Mouse (Mus musculus) CH12.LX (cell line): Measurements from ENCODE around the gene Mex3d. TPM values are rescaled to one million over a fixed set of nuclear protein-coding genes. Genes with fewer than 3 reads are reported as not detected.

Experiments used
- DNase-seq: peaks from one replicate; pipeline ENCODE4 v3.0.0-alpha.2; 2013; ENCODE audit errors: extremely low read depth
- H3K27ac ChIP-seq: 2 replicates; pipeline ENCODE4 v1.5.1; 2012; ENCODE audit warnings: low read depth, mild to moderate bottlenecking, control low read depth, moderate library complexity; ENCODE audit not compliant: insufficient read depth
- H3K27me3 ChIP-seq: replicated peaks from 2 replicates; pipeline ENCODE3; 2012; ENCODE audit warnings: inconsistent platforms
- H3K36me3 ChIP-seq, 2 experiments: replicated peaks in 1 of 2; 2 replicates each; pipeline versions ENCODE3 to v1.6.1; 2012; ENCODE audit warnings: inconsistent platforms in 1 of 2, low read length in 1 of 2, mild to moderate bottlenecking in 1 of 2, mixed read lengths in 1 of 2, moderate library complexity in 1 of 2; ENCODE audit not compliant: control insufficient read depth in 1 of 2, insufficient read depth in 1 of 2
- H3K4me1 ChIP-seq, 2 experiments: 2 replicates each; pipeline ENCODE4 v1.6.1; 2012; ENCODE audit warnings: inconsistent platforms in 1 of 2, moderate library complexity in 1 of 2; ENCODE audit not compliant: insufficient read depth in 2 of 2, control insufficient read depth in 1 of 2
- H3K4me2 ChIP-seq: 2 replicates; pipeline ENCODE4 v1.6.1; 2012; ENCODE audit warnings: low read depth, mild to moderate bottlenecking, control low read depth; ENCODE audit not compliant: poor library complexity, insufficient read depth, severe bottlenecking
- H3K4me3 ChIP-seq, 3 experiments: fragments of 150-350 bp in 1 of 3; sonication (generic) in 1 of 3; replicated peaks in 1 of 3; 2 replicates each; pipeline versions ENCODE3 to v1.5.1; 2011 to 2012; ENCODE audit warnings: low read depth in 2 of 3, low read length in 2 of 3, mild to moderate bottlenecking in 2 of 3, moderate library complexity in 2 of 3, control low read depth in 1 of 3, improper control_type of control experiment in 1 of 3, inconsistent platforms in 1 of 3, mixed read lengths in 1 of 3; ENCODE audit not compliant: poor library complexity in 1 of 3
- H3K79me2 ChIP-seq: replicated peaks from 2 replicates; pipeline ENCODE4 v1.6.1; 2012; ENCODE audit warnings: mild to moderate bottlenecking, moderate library complexity; ENCODE audit not compliant: control insufficient read depth, poor library complexity, insufficient read depth, severe bottlenecking; ENCODE audit errors: extremely low read depth
- H3K9ac ChIP-seq: 2 replicates; pipeline ENCODE4 v1.6.1; 2012; ENCODE audit warnings: low read depth, mild to moderate bottlenecking, control low read depth, moderate library complexity; ENCODE audit not compliant: insufficient read depth
- H3K9me3 ChIP-seq: replicated peaks from 2 replicates; pipeline ENCODE3; 2012; ENCODE audit warnings: low read length, inconsistent platforms, mixed read lengths
- BHLHE40 ChIP-seq: IDR thresholded peaks from 2 replicates; pipeline ENCODE4 v1.6.1; 2011; ENCODE audit warnings: mild to moderate bottlenecking, low read depth, low read length, improper control_type of control experiment
- CHD1 ChIP-seq: IDR thresholded peaks from 2 replicates; pipeline ENCODE4 v1.6.1; 2012; ENCODE audit warnings: low read depth, low read length, improper control_type of control experiment, inconsistent platforms
- CHD2 ChIP-seq: IDR thresholded peaks from 2 replicates; pipeline ENCODE4 v1.6.1; 2011; ENCODE audit warnings: low read length, improper control_type of control experiment
- CTCF ChIP-seq, 2 experiments: IDR thresholded peaks in 1 of 2; conservative IDR thresholded peaks in 1 of 2; 2 replicates each; pipeline ENCODE4 v1.5.1; 2011 to 2012; ENCODE audit warnings: low read depth in 2 of 2, low read length in 2 of 2, improper control_type of control experiment in 1 of 2, inconsistent platforms in 1 of 2, mild to moderate bottlenecking in 1 of 2, moderate library complexity in 1 of 2
- E2F4 ChIP-seq: IDR thresholded peaks from 2 replicates; pipeline ENCODE4 v1.6.1; 2011; ENCODE audit warnings: low read depth, low read length, improper control_type of control experiment; ENCODE audit not compliant: insufficient replicate concordance
- ELF1 ChIP-seq: IDR thresholded peaks from 2 replicates; pipeline ENCODE4 v1.6.1; 2014; ENCODE audit warnings: low read depth, mild to moderate bottlenecking, inconsistent platforms, low read length, improper control_type of control experiment
- EP300 ChIP-seq: IDR thresholded peaks from 2 replicates; pipeline ENCODE4 v1.6.1; 2011; ENCODE audit warnings: low read length, improper control_type of control experiment
- ETS1 ChIP-seq: conservative IDR thresholded peaks from 2 replicates; pipeline ENCODE4 v1.6.1; 2012; ENCODE audit warnings: low read depth, mild to moderate bottlenecking, inconsistent platforms, low read length, improper control_type of control experiment, moderate library complexity
- HCFC1 ChIP-seq: IDR thresholded peaks from 2 replicates; pipeline ENCODE4 v1.6.1; 2012; ENCODE audit warnings: low read depth, mild to moderate bottlenecking, inconsistent platforms, low read length, improper control_type of control experiment
- IRF4 ChIP-seq: IDR thresholded peaks from 2 replicates; pipeline ENCODE4 v1.6.1; 2014; ENCODE audit warnings: low read depth, mild to moderate bottlenecking, inconsistent platforms, low read length, improper control_type of control experiment
- JUN ChIP-seq: IDR thresholded peaks from 2 replicates; pipeline ENCODE4 v1.6.1; 2011; ENCODE audit warnings: low read depth, mild to moderate bottlenecking, low read length, improper control_type of control experiment, moderate library complexity; ENCODE audit not compliant: insufficient read depth
- JUND ChIP-seq: conservative IDR thresholded peaks from 2 replicates; pipeline ENCODE4 v1.6.1; 2011; ENCODE audit warnings: low read depth, low read length, improper control_type of control experiment
- MAFK ChIP-seq: IDR thresholded peaks from 2 replicates; pipeline ENCODE4 v1.6.1; 2011; ENCODE audit warnings: low read length, improper control_type of control experiment; ENCODE audit not compliant: insufficient replicate concordance
- MAX ChIP-seq: IDR thresholded peaks from 2 replicates; pipeline ENCODE4 v1.6.1; 2011; ENCODE audit warnings: low read length, improper control_type of control experiment
- MAZ ChIP-seq: IDR thresholded peaks from 2 replicates; pipeline ENCODE4 v1.6.1; 2012; ENCODE audit warnings: low read depth, mild to moderate bottlenecking, inconsistent platforms, low read length, improper control_type of control experiment, moderate library complexity
- MEF2A ChIP-seq: IDR thresholded peaks from 2 replicates; pipeline ENCODE4 v1.6.1; 2014; ENCODE audit warnings: low read depth, mild to moderate bottlenecking, inconsistent platforms, low read length, improper control_type of control experiment, borderline replicate concordance
- MXI1 ChIP-seq: IDR thresholded peaks from 2 replicates; pipeline ENCODE4 v1.6.1; 2011; ENCODE audit warnings: mild to moderate bottlenecking, low read depth, low read length, improper control_type of control experiment
- NELFE ChIP-seq: IDR thresholded peaks from 2 replicates; pipeline ENCODE4 v1.6.1; 2011; ENCODE audit warnings: low read depth, low read length, improper control_type of control experiment
- NRF1 ChIP-seq: IDR thresholded peaks from 2 replicates; pipeline ENCODE4 v1.6.1; 2014; ENCODE audit warnings: low read depth, mild to moderate bottlenecking, inconsistent platforms, low read length, improper control_type of control experiment, moderate library complexity
- PAX5 ChIP-seq: IDR thresholded peaks from 2 replicates; pipeline ENCODE4 v1.6.1; 2012; ENCODE audit warnings: low read length, inconsistent platforms, mixed read lengths
- POLR2A ChIP-seq: IDR thresholded peaks from 2 replicates; pipeline ENCODE4 v1.6.1; 2011; ENCODE audit warnings: low read depth, mild to moderate bottlenecking, improper control_type of control experiment, low read length
- POLR2AphosphoS2 ChIP-seq: IDR thresholded peaks from 2 replicates; pipeline ENCODE4 v1.6.1; 2011; ENCODE audit warnings: low read depth, low read length, improper control_type of control experiment
- RCOR1 ChIP-seq: conservative IDR thresholded peaks from 2 replicates; pipeline ENCODE4 v1.6.1; 2012; ENCODE audit warnings: low read depth, mild to moderate bottlenecking, inconsistent platforms, low read length, improper control_type of control experiment
- SIN3A ChIP-seq: IDR thresholded peaks from 2 replicates; pipeline ENCODE4 v1.6.1; 2012; ENCODE audit warnings: low read length, improper control_type of control experiment, inconsistent platforms
- TBP ChIP-seq: conservative IDR thresholded peaks from 2 replicates; pipeline ENCODE4 v1.6.1; 2011; ENCODE audit warnings: low read depth, low read length, improper control_type of control experiment
- TCF12 ChIP-seq: IDR thresholded peaks from 2 replicates; pipeline ENCODE4 v1.6.1; 2014; ENCODE audit warnings: low read depth, mild to moderate bottlenecking, inconsistent platforms, low read length, improper control_type of control experiment
- UBTF ChIP-seq: IDR thresholded peaks from 2 replicates; pipeline ENCODE4 v1.6.1; 2012; ENCODE audit warnings: low read depth, mild to moderate bottlenecking, inconsistent platforms, low read length, improper control_type of control experiment, moderate library complexity
- USF1 ChIP-seq: IDR thresholded peaks from 2 replicates; pipeline ENCODE4 v1.6.1; 2014; ENCODE audit warnings: low read depth, mild to moderate bottlenecking, inconsistent platforms, low read length, improper control_type of control experiment
- USF2 ChIP-seq: conservative IDR thresholded peaks from 2 replicates; pipeline ENCODE4 v1.6.1; 2011; ENCODE audit warnings: low read depth, low read length, improper control_type of control experiment
- ZKSCAN1 ChIP-seq: IDR thresholded peaks from 2 replicates; pipeline ENCODE4 v1.6.1; 2012; ENCODE audit warnings: low read depth, inconsistent platforms, low read length, improper control_type of control experiment, borderline replicate concordance
- ZNF384 ChIP-seq: IDR thresholded peaks from 2 replicates; pipeline ENCODE4 v1.6.1; 2012; ENCODE audit warnings: low read depth, low read length, improper control_type of control experiment, inconsistent platforms
- dilution Hi-C: fragments of 300-500 bp; cut with MboI; formaldehyde crosslinking; loops from 2 replicates; pipeline ENCODE4 v1.14.3; 2020; ENCODE audit warnings: low sequenced_read_pairs; ENCODE audit not compliant: extremely low pct_unique_long_range_greater_than_20kb, extremely low pct_ligation_motif_present
- in situ Hi-C: fragments of 300-500 bp; cut with MboI; formaldehyde crosslinking; loops from 3 replicates; pipeline ENCODE4 v1.14.3; 2019; ENCODE audit warnings: low sequenced_read_pairs, low pct_ligation_motif_present, low pct_unique_long_range_greater_than_20kb, mixed read lengths
- polyA plus RNA-seq: library from polyadenylated mRNA; unstranded; fragments of >175 nt; gene quantifications from 2 replicates; pipeline ENCODE4 v1.2.1, GENCODE M21; 2012; ENCODE audit warnings: low read depth; ENCODE audit not compliant: insufficient read length
- total RNA-seq, 2 experiments: library from RNA; depleted of rRNA; stranded (reverse); fragments of 300-350 nt in 1 of 2; fragments of >200 nt in 1 of 2; gene quantifications; 2 replicates each; pipeline ENCODE4 v1.2.3; 2012 to 2014

Gene Mex3d
- total and polyA plus RNA-seq, 3 experiments: 5.9 to 8.5 (median 6.6) TPM

DNA sequence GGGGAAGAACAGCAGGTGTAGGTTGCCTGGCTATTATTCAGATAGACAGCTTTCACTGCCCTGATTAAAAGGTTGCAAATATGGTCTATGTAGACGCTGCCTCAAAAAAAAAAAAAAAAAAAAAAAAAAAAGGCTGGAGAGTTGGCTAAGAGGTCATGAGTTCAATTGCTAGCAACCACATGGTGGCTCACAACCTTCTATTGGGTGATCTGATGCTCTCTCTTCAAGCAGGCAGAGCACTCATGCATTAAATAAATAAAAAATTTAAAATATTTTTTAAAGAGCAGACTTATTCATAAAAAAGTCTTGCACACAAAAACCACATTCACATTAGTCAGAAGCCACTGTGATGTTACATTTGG is 10.7 kb upstream of the Mex3d start:
- dilution Hi-C loops: no loop called here
- peak overlapping the region; percentile 98 for H3K27ac ChIP-seq
- in situ Hi-C loops: no loop called here
- H3K9ac ChIP-seq: peak overlapping the region; percentile 96
- peaks cover 1% of the 10 kb centered on the region for H3K9me3 ChIP-seq
- H3K4me2 ChIP-seq: peak overlapping the region; percentile 68
- peaks cover 18% of the 10 kb centered on the region for H3K79me2 ChIP-seq
- H3K36me3 ChIP-seq: peaks cover 44 to 56% of the 10 kb centered on the region in 2 experiments
- H3K27me3 ChIP-seq: no peaks in the 10 kb centered on the region
- peaks cover 18 to 53% of the 10 kb centered on the region in 2 experiments for H3K4me1 ChIP-seq
- DNase-seq: no peak
- H3K4me3 ChIP-seq: peak overlapping the region; percentile 61 to 78 (median 63)
- TF ChIP-seq ZNF384 (peak; percentile 87), TCF12 (no peak)

DNA sequence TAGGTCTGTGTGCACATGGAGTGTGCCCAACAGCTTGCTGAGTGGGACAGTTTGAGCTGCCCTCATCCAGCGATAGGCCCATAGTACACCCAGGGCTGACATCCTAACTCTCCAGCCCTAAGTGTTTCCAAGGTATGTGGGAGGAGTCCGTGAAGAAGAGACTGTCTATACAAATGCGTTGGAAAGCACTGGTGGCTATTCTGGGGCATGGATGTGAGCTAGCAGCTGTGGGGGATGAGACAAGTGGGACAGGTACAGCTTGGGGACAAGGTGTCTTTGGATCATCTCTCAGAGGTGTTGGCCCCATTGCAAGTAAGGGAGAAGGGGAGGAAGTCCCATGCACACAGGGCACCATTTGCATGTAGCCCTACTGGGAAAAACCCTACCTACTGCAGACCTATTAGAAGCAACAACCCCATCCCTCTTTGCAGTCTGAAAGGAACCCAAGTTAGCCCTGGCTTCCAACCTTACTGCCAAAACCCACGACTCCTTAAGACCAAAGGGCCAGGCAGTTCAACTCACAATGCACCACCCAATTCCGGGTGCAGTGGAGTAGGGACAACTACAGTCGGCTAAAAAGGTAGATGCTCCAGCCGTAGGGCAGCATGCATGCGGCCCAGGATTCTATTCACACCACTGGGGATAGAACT is 10.2 kb upstream of the Mex3d start:
- Histone ChIP-seq H3K4me1 (peaks cover 18 to 54% of the 10 kb centered on the region in 2 experiments), H3K4me2 (peak overlapping the region; percentile 68), H3K27ac (peak overlapping the region; percentile 98), H3K79me2 (peaks cover 18% of the 10 kb centered on the region), H3K27me3 (no peaks in the 10 kb centered on the region), H3K9me3 (no peaks in the 10 kb centered on the region), H3K9ac (peak overlapping the region; percentile 96), H3K36me3 (peaks cover 44 to 56% of the 10 kb centered on the region in 2 experiments), H3K4me3 (peak overlapping the region; percentile 60 to 63 (median 61))
- in situ Hi-C loops: no loop called here
- DNase-seq: peak; percentile 82
- dilution Hi-C loops: no loop called here
- TF ChIP-seq HCFC1 (peak; percentile 22; the same call in 1 of the 2 replicates), JUND (no peak), CHD1 (peak; percentile 24; the same call in 1 of the 2 replicates), ZKSCAN1 (peak; percentile 38; the same call in 1 of the 2 replicates), MAFK (no peak), BHLHE40 (peak; percentile 57), SIN3A (peak; percentile 57), UBTF (no peak), MEF2A (peak; percentile 50), TCF12 (peak; percentile 47; the same call in 1 of the 2 replicates), RCOR1 (no peak), USF1 (no peak), TBP (peak; percentile 96), IRF4 (no peak; the same call in 1 of the 2 replicates), E2F4 (no peak), USF2 (no peak), MAX (peak; percentile 67; the same call in 1 of the 2 replicates), ZNF384 (no peak), CHD2 (no peak), EP300 (peak; percentile 65; the same call in 1 of the 2 replicates), MXI1 (no peak; the same call in 1 of the 2 replicates), JUN (no peak), ELF1 (peak; percentile 50; the same call in 1 of the 2 replicates), CTCF (conservative IDR thresholded peaks at IDR 0.05 in 1 of 2, IDR thresholded peaks at IDR 0.05 in 1 of 2; ENCODE audit: low read depth in 2 of 2, low read length in 2 of 2) (no peak), NRF1 (no peak; the same call in 1 of the 2 replicates), PAX5 (no peak), POLR2AphosphoS2 (peak; percentile 82), MAZ (peak; percentile 12; the same call in 1 of the 2 replicates), ETS1 (peak; percentile 24; the same call in 1 of the 2 replicates), NELFE (peak; percentile 76; the same call in 1 of the 2 replicates), POLR2A (peak; percentile 94)
